Mouse (Mus musculus): ENCODE results near the gene Tlr5.

GRCm38 (mm10) chr1:182954287-182955046, at the start of gene Tlr5:
- TF ChIP-seq CTCF (IDR thresholded peaks at IDR 0.05; ENCODE audit: low read depth, low read length) = no peak
- TF ChIP-seq EP300 (IDR thresholded peaks at IDR 0.05; ENCODE audit: insufficient read depth, low read depth, low read length) = no peak
